ENCODE assay signal across 12 mouse cellular contexts in genomic region chr13:91473527-91473926, GRCm38 (mm10). TPM values are rescaled to one million over a fixed set of nuclear protein-coding genes. Genes with fewer than 3 reads are reported as not detected.
DNase-seq lines count a peak whose midpoint lies in the region; ATAC-seq and TF ChIP-seq lines count a peak whose summit lies in the region.
"Had no signal": no experiment of that assay in that cellular context is flagged by ENCODE, and none has a peak within 500 bp of the region (broad histone marks: within the 10 kb centered on the region; RNA-seq: fewer than 3 reads in every experiment).

No protein-coding gene starts in this region.

- no peaks in the 10 kb centered on the region for H3K9me3 ChIP-seq in midbrain, embryonic 14.5 days (ENCODE audit: control insufficient read depth, low read length)
- H3K9me3 ChIP-seq in midbrain, embryonic 13.5 days, result no peaks in the 10 kb centered on the region
- H3K9me3 ChIP-seq in erythroblast, embryonic 14.5 days (ENCODE audit: control insufficient read depth, low read length), result peaks cover 8% of the 10 kb centered on the region
- 0 out of 2 replicates have a peak, but pooled peaks cover 4% of the 10 kb centered on the region for H3K9me3 ChIP-seq in liver, postnatal 0 days (ENCODE audit: low read length)
- H3K9me3 ChIP-seq: limb, embryonic 15.5 days had no signal

- no peaks in the 10 kb centered on the region for H3K27me3 ChIP-seq in midbrain, embryonic 14.5 days (ENCODE audit: control insufficient read depth, insufficient read depth, low read length)
- H3K27me3 ChIP-seq in midbrain, embryonic 13.5 days, result no peaks in the 10 kb centered on the region
- H3K27me3 ChIP-seq in erythroblast, embryonic 14.5 days (ENCODE audit: control insufficient read depth), result no peaks in the 10 kb centered on the region
- no peaks in the 10 kb centered on the region for H3K27me3 ChIP-seq in liver, postnatal 0 days (ENCODE audit: insufficient read depth, low read length)
- H3K27me3 ChIP-seq: limb, embryonic 15.5 days had no signal

- no peak for ATAC-seq in midbrain, embryonic 14.5 days (ENCODE audit: low FRiP score, low TSS enrichment)
- no peak for ATAC-seq in midbrain, embryonic 13.5 days
- peak; percentile 81 for ATAC-seq in liver, postnatal 0 days
- ATAC-seq in CD4-positive, CD25-positive, alpha-beta regulatory T cell, adult 4 months, result no peak

- no peak overlapping the region for H3K9ac ChIP-seq in midbrain, embryonic 14.5 days (replicated peaks; ENCODE audit: low read length)
- H3K9ac ChIP-seq in midbrain, embryonic 13.5 days (replicated peaks), result no peak overlapping the region
- peak overlapping the region; percentile 38; the same call in 1 of the 2 replicates for H3K9ac ChIP-seq in liver, postnatal 0 days (replicated peaks)
- H3K9ac ChIP-seq: limb, embryonic 15.5 days had no signal

- WGBS in midbrain, embryonic 14.5 days, result 74% methylated on average over 6 of the region's 6 CpGs
- WGBS in midbrain, embryonic 13.5 days, result 73% methylated on average over 6 of the region's 6 CpGs
- WGBS in liver, postnatal 0 days (ENCODE audit: insufficient replicate concordance), result 73% methylated on average over 6 of the region's 6 CpGs

- no peak overlapping the region for H3K4me3 ChIP-seq in gastrocnemius, adult 2 months
- no peak overlapping the region for H3K4me3 ChIP-seq in midbrain, embryonic 14.5 days (replicated peaks; ENCODE audit: low read depth, low read length)
- H3K4me3 ChIP-seq in midbrain, embryonic 13.5 days (replicated peaks), result no peak overlapping the region
- H3K4me3 ChIP-seq in erythroblast, embryonic 14.5 days (replicated peaks), result peak overlapping the region; percentile 9
- no peak overlapping the region for H3K4me3 ChIP-seq in liver, postnatal 0 days (ENCODE audit: low read depth, low read length)
- H3K4me3 ChIP-seq: limb, embryonic 15.5 days; myocyte had no signal

- TF ChIP-seq EP300 in liver, postnatal 0 days (IDR thresholded peaks at IDR 0.05; ENCODE audit: low read depth), result no peak

- peak; percentile 25 for DNase-seq in gastrocnemius, adult 2 months
- no peak for DNase-seq in gastrocnemius, postnatal 25 days
- DNase-seq in midbrain, embryonic 14.5 days, result peak; percentile 13
- DNase-seq in liver, postnatal 0 days, result peak; percentile 18
- DNase-seq in gastrocnemius, postnatal 4 days (ENCODE audit: low spot score in 2 of 2), result no peak
- DNase-seq: kidney, postnatal 4 days had no signal

- no peak for TF ChIP-seq CTCF in gastrocnemius, adult 2 months (IDR thresholded peaks at IDR 0.05)
- TF ChIP-seq CTCF in liver, postnatal 0 days (IDR thresholded peaks at IDR 0.05; ENCODE audit: low read depth), result no peak

- H3K36me3 ChIP-seq in midbrain, embryonic 14.5 days (ENCODE audit: control insufficient read depth, insufficient read depth, low read length), result no peaks in the 10 kb centered on the region
- no peaks in the 10 kb centered on the region for H3K36me3 ChIP-seq in midbrain, embryonic 13.5 days
- peaks cover 25% of the 10 kb centered on the region for H3K36me3 ChIP-seq in erythroblast, embryonic 14.5 days (ENCODE audit: control insufficient read depth)
- H3K36me3 ChIP-seq in liver, postnatal 0 days (replicated peaks; ENCODE audit: insufficient read depth, low read length), result no peaks in the 10 kb centered on the region; the same call in 1 of the 2 replicates
- H3K36me3 ChIP-seq: limb, embryonic 15.5 days had no signal

- no peak overlapping the region for H3K27ac ChIP-seq in gastrocnemius, adult 2 months
- no peak overlapping the region; the same call in 1 of the 2 replicates for H3K27ac ChIP-seq in midbrain, embryonic 14.5 days (replicated peaks; ENCODE audit: low read depth, low read length)
- no peak overlapping the region for H3K27ac ChIP-seq in midbrain, embryonic 13.5 days
- H3K27ac ChIP-seq in liver, postnatal 0 days (ENCODE audit: low read depth), result peak overlapping the region; percentile 60; the same call in 1 of the 2 replicates
- H3K27ac ChIP-seq: limb, embryonic 15.5 days; stomach, postnatal 0 days had no signal

- no peak overlapping the region for H3K4me2 ChIP-seq in midbrain, embryonic 14.5 days (ENCODE audit: low read length)
- no peak overlapping the region for H3K4me2 ChIP-seq in midbrain, embryonic 13.5 days (replicated peaks)
- H3K4me2 ChIP-seq in liver, postnatal 0 days (ENCODE audit: low read depth, low read length), result 0 out of 2 replicates have a peak overlapping the region, but pooled peaks have one; percentile 26
- H3K4me2 ChIP-seq: limb, embryonic 15.5 days had no signal

- intact Hi-C loops in gastrocnemius, adult 2 months (cut with DNase I), result no loop called here

- H3K4me1 ChIP-seq in midbrain, embryonic 14.5 days (ENCODE audit: control insufficient read depth, insufficient read depth, low read length), result 0 out of 2 replicates have a peak, but pooled peaks cover 5% of the 10 kb centered on the region
- peaks cover 21% of the 10 kb centered on the region for H3K4me1 ChIP-seq in midbrain, embryonic 13.5 days (replicated peaks)
- peaks cover 75% of the 10 kb centered on the region for H3K4me1 ChIP-seq in erythroblast, embryonic 14.5 days (ENCODE audit: control insufficient read depth)
- peaks cover 9% of the 10 kb centered on the region for H3K4me1 ChIP-seq in liver, postnatal 0 days (ENCODE audit: insufficient read depth)

RNA-seq across cellular contexts. Expression of gene Ssbp2, which starts 13.4 kb away (rescaled TPM):
- total RNA-seq in gastrocnemius, adult 2 months (2021), result 10 to 100 TPM; 18.6 to 26.4 TPM
- total RNA-seq in gastrocnemius, postnatal 25 days (2021), result 10 to 100 TPM; 13.7 to 20.0 TPM
- polyA plus RNA-seq in midbrain, embryonic 14.5 days (2014; fragmentation: Nextera tagmentation; extraction: Ambion mirVana), result 274 and 283 TPM in 2 replicates
- polyA plus RNA-seq in midbrain, embryonic 13.5 days (2015; fragmentation: Nextera tagmentation; extraction: Ambion mirVana), result 225 and 231 TPM in 2 replicates
- 2.5 and 3.2 TPM in 2 replicates for polyA plus RNA-seq in erythroblast, embryonic 14.5 days (2012)
- polyA plus RNA-seq in liver, postnatal 0 days (2015; fragmentation: Nextera tagmentation; extraction: Ambion mirVana), result 18.8 and 21.6 TPM in 2 replicates
- polyA plus RNA-seq in CD4-positive, CD25-positive, alpha-beta regulatory T cell, adult 4 months (2017; shearing (Covaris generic)), result 100 to 1,000 TPM; 196 to 205 TPM
- 10 to 100 TPM; 39.4 to 48.4 TPM for total RNA-seq in gastrocnemius, postnatal 4 days (2021)

Comparison
In these comparisons a context has a peak if more than half of its experiments do, and no peak if none do; other contexts are left out.
1. DNase-seq: peak in gastrocnemius, adult 2 months (single experiment), midbrain, embryonic 14.5 days (single experiment) and liver, postnatal 0 days (single experiment); none in gastrocnemius, postnatal 25 days (single experiment) and gastrocnemius, postnatal 4 days (0 of 2).